Mouse (Mus musculus) heart, postnatal 14 days (tissue): ENCODE data around the gene Wdr60. TPM values are rescaled to one million over a fixed set of nuclear protein-coding genes. Genes with fewer than 3 reads are reported as not detected.
"Not testable (repeated sequence)": the region's sequence is repeated elsewhere in the genome, so short reads cannot be mapped to it uniquely, and the experiment has no call there.

Experiments used
- DNase-seq, 2 experiments: peaks; one replicate each; pipeline ENCODE4 v3.0.0; 2021 to 2022
- intact Hi-C: fragments of 180-260 bp; cut with DNase I; formaldehyde crosslinking; loops from one replicate; pipeline ENCODE4 v1.15.1; 2025
- long read RNA-seq, 2 experiments: library from polyadenylated mRNA; stranded (forward); transcript quantifications; one replicate each; pipeline ENCODE4 v2.0.0; 2021
- total RNA-seq, 2 experiments: library from RNA; stranded (reverse); gene quantifications; 2 replicates each; pipeline ENCODE4 v1.2.3; 2021

Gene Wdr60
- total RNA-seq: 1 to 10 TPM; 2.7 to 2.8 TPM
- long read RNA-seq, experiment 1, partial matches to known transcripts: 1 of 3 reads
- long read RNA-seq, experiment 1, other reads (novel, unspliced or antisense): 0 of 3 reads
- long read RNA-seq, experiment 2, partial matches to known transcripts: 1 of 1 reads
- long read RNA-seq, experiment 2, other reads (novel, unspliced or antisense): 0 of 1 reads

GRCm38 (mm10) chr12:116262555-116263341 lies at the start of gene Wdr60:
Wdr60 (minus strand) TSS chr12:116263022.
- DNase-seq: peak; percentile 90
- intact Hi-C loops: no loop called here

GRCm38 (mm10) chr12:116308612-116309011 lies 45.8 kb upstream of the Wdr60 start:
- DNase-seq: no peak
- intact Hi-C loops: no loop called here

- no peak for DNase-seq
- intact Hi-C loops: no loop called here
Observed at GRCm38 (mm10) chr12:116307870-116308269, 45.0 kb upstream of the Wdr60 start.

GRCm38 (mm10) chr12:116306042-116306441 lies 43.2 kb upstream of the Wdr60 start:
- peak in 1 of 2 experiments; percentile 14 for DNase-seq
- intact Hi-C loops: no loop called here

- intact Hi-C loops: no loop called here
- no peak for DNase-seq
Observed at GRCm38 (mm10) chr12:116302181-116302580, 39.4 kb upstream of the Wdr60 start.

GRCm38 (mm10) chr12:116299906-116300305 lies 37.1 kb upstream of the Wdr60 start:
- intact Hi-C loops: no loop called here
- no peak for DNase-seq

GRCm38 (mm10) chr12:116293599-116294292 lies 30.9 kb upstream of the Wdr60 start:
- DNase-seq: no peak
- intact Hi-C loops: no loop called here

GRCm38 (mm10) chr12:116293185-116293584 lies 30.4 kb upstream of the Wdr60 start:
- intact Hi-C loops: no loop called here
- DNase-seq: no peak

- DNase-seq: no peak
- intact Hi-C loops: loop anchor here (5.0 kb wide), 1 partner anchor 39 kb away; no protein-coding TSS in a partner anchor
Observed at GRCm38 (mm10) chr12:116283511-116283910, 20.7 kb upstream of the Wdr60 start.

GRCm38 (mm10) chr12:116282856-116283255 lies 20.0 kb upstream of the Wdr60 start:
- DNase-seq: no peak
- intact Hi-C loops: loop anchor here (5.0 kb wide), 1 partner anchor 39 kb away; no protein-coding TSS in a partner anchor

- DNase-seq: peak in 1 of 2 experiments; percentile 26
- intact Hi-C loops: loop anchor here (5.0 kb wide), 1 partner anchor 41 kb away; no protein-coding TSS in a partner anchor
Observed at GRCm38 (mm10) chr12:116281427-116282281, 18.8 kb upstream of the Wdr60 start.

- DNase-seq: peak; percentile 99 to 100
- intact Hi-C loops: loop anchor here (5.0 kb wide), 1 partner anchor 41 kb away; no protein-coding TSS in a partner anchor
Observed at GRCm38 (mm10) chr12:116280653-116281364, 18.0 kb upstream of the Wdr60 start, which contains the start of gene Esyt2. Esyt2 (plus strand) TSS chr12:116281196.

- intact Hi-C loops: loop anchor here (5.0 kb wide), 1 partner anchor 42 kb away; no protein-coding TSS in a partner anchor
- DNase-seq: no peak
Observed at GRCm38 (mm10) chr12:116280149-116280652, 17.4 kb upstream of the Wdr60 start.

GRCm38 (mm10) chr12:116279181-116279580 lies 16.4 kb upstream of the Wdr60 start:
- intact Hi-C loops: loop anchor here (5.0 kb wide), 1 partner anchor 123 kb away; no protein-coding TSS in a partner anchor
- DNase-seq: no peak

GRCm38 (mm10) chr12:116278541-116278940 lies 15.7 kb upstream of the Wdr60 start:
- DNase-seq: no peak

GRCm38 (mm10) chr12:116276961-116277360 lies 14.1 kb upstream of the Wdr60 start:
- DNase-seq: no peak
- intact Hi-C loops: loop anchor here (5.0 kb wide), 1 partner anchor 125 kb away; no protein-coding TSS in a partner anchor

More at GRCm38 (mm10) chr12:116278541-116278940, 15.7 kb upstream of the Wdr60 start:
- intact Hi-C loops: loop anchor here (5.0 kb wide), 1 partner anchor 124 kb away; no protein-coding TSS in a partner anchor

GRCm38 (mm10) chr12:116275631-116276030 lies 12.8 kb upstream of the Wdr60 start:
- DNase-seq: no peak
- intact Hi-C loops: loop anchor here (5.0 kb wide), 1 partner anchor 127 kb away; no protein-coding TSS in a partner anchor

- DNase-seq: not testable (repeated sequence)
- intact Hi-C loops: loop anchor here (5.0 kb wide), 1 partner anchor 127 kb away; no protein-coding TSS in a partner anchor
Observed at GRCm38 (mm10) chr12:116275086-116275485, 12.3 kb upstream of the Wdr60 start, which contains the start of gene Gm11027. Gm11027 (plus strand) TSS chr12:116275386.
